Mouse (Mus musculus) neural tube, embryonic 15.5 days (tissue): Measurements from ENCODE around the gene Pde2a. TPM values are rescaled to one million over a fixed set of nuclear protein-coding genes. Genes with fewer than 3 reads are reported as not detected.
A peak's percentile ranks its signal among the peaks of the same experiment; 100 is the strongest.

ENCODE experiments used
- ATAC-seq: fragments of 200-750 bp; cut with Nextera tagmentation; 2 replicates; pipeline ENCODE4 v1.8.0; 2017; ENCODE audit warnings: mild to moderate bottlenecking, moderate TSS enrichment, moderate library complexity; ENCODE audit not compliant: low FRiP score
- H3K27ac ChIP-seq: fragments of 300-500 bp; sonication (generic); replicated peaks from 2 replicates; pipeline ENCODE4 v1.5.1; 2015; ENCODE audit warnings: mild to moderate bottlenecking, inconsistent platforms
- H3K27me3 ChIP-seq: fragments of 300-500 bp; sonication (generic); replicated peaks from 2 replicates; pipeline ENCODE4 v1.6.1; 2015; ENCODE audit warnings: inconsistent platforms
- H3K36me3 ChIP-seq: fragments of 300-500 bp; sonication (generic); 2 replicates; pipeline ENCODE4 v1.6.1; 2015; ENCODE audit warnings: inconsistent platforms
- H3K4me1 ChIP-seq: fragments of 300-500 bp; sonication (generic); 2 replicates; pipeline ENCODE4 v1.6.1; 2015; ENCODE audit warnings: inconsistent platforms
- H3K4me2 ChIP-seq: fragments of 300-500 bp; sonication (generic); 2 replicates; pipeline ENCODE4 v1.6.1; 2015; ENCODE audit warnings: inconsistent platforms, mild to moderate bottlenecking, moderate library complexity
- H3K4me3 ChIP-seq: fragments of 300-500 bp; sonication (generic); replicated peaks from 2 replicates; pipeline ENCODE4 v1.5.1; 2015; ENCODE audit warnings: mild to moderate bottlenecking, inconsistent platforms
- H3K9ac ChIP-seq: fragments of 300-500 bp; sonication (generic); replicated peaks from 2 replicates; pipeline ENCODE4 v1.6.1; 2015; ENCODE audit warnings: mild to moderate bottlenecking, inconsistent platforms
- H3K9me3 ChIP-seq: fragments of 300-500 bp; sonication (generic); replicated peaks from 2 replicates; pipeline ENCODE4 v1.6.1; 2016; ENCODE audit warnings: inconsistent platforms
- WGBS: fragments of 180-500 bp; shearing (Covaris S2); methylation state at CpG from one replicate; pipeline ENCODE4 v1.1.7; 2015; ENCODE audit warnings: mixed read lengths; 5-methylcytosine and 5-hydroxymethylcytosine counted together
- polyA plus RNA-seq: library from polyadenylated mRNA; unstranded; fragments of >200 nt; fragmentation: Nextera tagmentation; extraction: Ambion mirVana; gene quantifications from 2 replicates; pipeline ENCODE4 v1.2.1, GENCODE M21; 2015

The Pde2a gene
- 27.9 and 28.5 TPM in 2 replicates for polyA plus RNA-seq

GRCm38 (mm10) chr7:101421529-101421928 lies at the start of gene Pde2a:
Gene Pde2a, plus strand, starts transcription at chr7:101421691.
- Histone ChIP-seq H3K9ac (peak within 1 kb of the TSS; percentile 17; the same call in 1 of the 2 replicates), H3K36me3 (no peaks in the 10 kb centered on the region), H3K9me3 (no peaks in the 10 kb centered on the region), H3K27me3 (peaks cover 36% of the 10 kb centered on the region), H3K27ac (0 out of 2 replicates have a peak within 1 kb of the TSS, but pooled peaks have one; percentile 7), H3K4me3 (peak within 1 kb of the TSS; percentile 34), H3K4me1 (peaks cover 38% of the 10 kb centered on the region), H3K4me2 (peak within 1 kb of the TSS; percentile 55)
- 8% methylated on average over 6 of the region's 6 CpGs for WGBS
- ATAC-seq, result peak; percentile 79

GRCm38 (mm10) chr7:101373082-101373481 lies 48.4 kb upstream of the Pde2a start:
- no peaks in the 10 kb centered on the region for H3K9me3 ChIP-seq
- H3K36me3 ChIP-seq, result no peaks in the 10 kb centered on the region
- H3K27me3 ChIP-seq, result no peaks in the 10 kb centered on the region
- peaks cover 22% of the 10 kb centered on the region for H3K4me1 ChIP-seq
- no peak for ATAC-seq
- no peak overlapping the region for H3K9ac ChIP-seq
- WGBS, result 90% methylated on average over 25 of the region's 26 CpGs
- no peak overlapping the region for H3K27ac ChIP-seq
- H3K4me2 ChIP-seq, result no peak overlapping the region
- H3K4me3 ChIP-seq, result no peak overlapping the region

- ATAC-seq, result peak; percentile 53; the same call in 1 of the 2 replicates
- Histone ChIP-seq H3K36me3 (no peaks in the 10 kb centered on the region), H3K4me2 (no peak overlapping the region), H3K9ac (no peak overlapping the region), H3K27ac (no peak overlapping the region), H3K27me3 (no peaks in the 10 kb centered on the region), H3K9me3 (no peaks in the 10 kb centered on the region), H3K4me1 (peaks cover 19% of the 10 kb centered on the region), H3K4me3 (no peak overlapping the region)
Measured at GRCm38 (mm10) chr7:101374155-101374554, 47.3 kb upstream of the Pde2a start.

- 41% methylated on average over 10 of the region's 10 CpGs for WGBS
- Histone ChIP-seq H3K27me3 (no peaks in the 10 kb centered on the region), H3K4me2 (no peak overlapping the region), H3K36me3 (no peaks in the 10 kb centered on the region), H3K9me3 (no peaks in the 10 kb centered on the region), H3K4me3 (no peak overlapping the region), H3K4me1 (peaks cover 19% of the 10 kb centered on the region), H3K9ac (no peak overlapping the region), H3K27ac (no peak overlapping the region; the same call in 1 of the 2 replicates)
- ATAC-seq, result peak; percentile 51
Measured at GRCm38 (mm10) chr7:101376701-101377340, 44.7 kb upstream of the Pde2a start.

GRCm38 (mm10) chr7:101377741-101378262 lies 43.7 kb upstream of the Pde2a start:
- Histone ChIP-seq H3K27ac (no peak overlapping the region), H3K4me2 (peak overlapping the region; percentile 25), H3K4me3 (no peak overlapping the region), H3K9me3 (no peaks in the 10 kb centered on the region), H3K4me1 (peaks cover 23% of the 10 kb centered on the region), H3K27me3 (no peaks in the 10 kb centered on the region), H3K36me3 (no peaks in the 10 kb centered on the region), H3K9ac (no peak overlapping the region)
- ATAC-seq, result peak; percentile 29; the same call in 1 of the 2 replicates
- 33% methylated on average over 7 of the region's 7 CpGs for WGBS

GRCm38 (mm10) chr7:101378285-101378684 lies 43.2 kb upstream of the Pde2a start:
- ATAC-seq, result no peak
- no peak overlapping the region for H3K27ac ChIP-seq
- WGBS, result 67% methylated on average over 3 of the region's 3 CpGs
- H3K9me3 ChIP-seq, result no peaks in the 10 kb centered on the region
- H3K27me3 ChIP-seq, result no peaks in the 10 kb centered on the region
- peaks cover 23% of the 10 kb centered on the region for H3K4me1 ChIP-seq
- H3K4me3 ChIP-seq, result no peak overlapping the region
- no peaks in the 10 kb centered on the region for H3K36me3 ChIP-seq
- H3K9ac ChIP-seq, result no peak overlapping the region
- peak overlapping the region; percentile 25; the same call in 1 of the 2 replicates for H3K4me2 ChIP-seq

- Histone ChIP-seq H3K4me3 (no peak overlapping the region), H3K9me3 (no peaks in the 10 kb centered on the region), H3K9ac (no peak overlapping the region), H3K4me2 (0 out of 2 replicates have a peak overlapping the region, but pooled peaks have one; percentile 25), H3K4me1 (peaks cover 21% of the 10 kb centered on the region), H3K36me3 (no peaks in the 10 kb centered on the region), H3K27me3 (no peaks in the 10 kb centered on the region), H3K27ac (no peak overlapping the region)
- WGBS, result 61% methylated on average over 5 of the region's 5 CpGs
- no peak for ATAC-seq
Measured at GRCm38 (mm10) chr7:101378796-101379465, 42.6 kb upstream of the Pde2a start.

- H3K4me3 ChIP-seq, result no peak overlapping the region
- WGBS, result 70% methylated on average over 2 of the region's 2 CpGs
- ATAC-seq, result no peak
Measured at GRCm38 (mm10) chr7:101379732-101380131, 41.8 kb upstream of the Pde2a start.

GRCm38 (mm10) chr7:101381512-101381911 lies 40.0 kb upstream of the Pde2a start:
- Histone ChIP-seq H3K27ac (no peak overlapping the region), H3K9me3 (no peaks in the 10 kb centered on the region), H3K27me3 (no peaks in the 10 kb centered on the region), H3K4me1 (peaks cover 19% of the 10 kb centered on the region), H3K36me3 (no peaks in the 10 kb centered on the region), H3K4me2 (no peak overlapping the region), H3K4me3 (no peak overlapping the region), H3K9ac (no peak overlapping the region)
- WGBS, result 85% methylated on average over 6 of the region's 6 CpGs
- ATAC-seq, result no peak

More at GRCm38 (mm10) chr7:101379732-101380131, 41.8 kb upstream of the Pde2a start:
- Histone ChIP-seq H3K9me3 (no peaks in the 10 kb centered on the region), H3K36me3 (no peaks in the 10 kb centered on the region), H3K4me2 (no peak overlapping the region), H3K27me3 (no peaks in the 10 kb centered on the region), H3K27ac (no peak overlapping the region), H3K4me1 (peaks cover 20% of the 10 kb centered on the region), H3K9ac (no peak overlapping the region)

GRCm38 (mm10) chr7:101382378-101382777 lies 39.1 kb upstream of the Pde2a start:
- no peaks in the 10 kb centered on the region for H3K27me3 ChIP-seq
- H3K9me3 ChIP-seq, result no peaks in the 10 kb centered on the region
- H3K9ac ChIP-seq, result no peak overlapping the region
- no peak for ATAC-seq
- H3K4me3 ChIP-seq, result no peak overlapping the region
- peaks cover 10% of the 10 kb centered on the region for H3K4me1 ChIP-seq
- WGBS, result 57% methylated on average over 8 of the region's 8 CpGs
- H3K36me3 ChIP-seq, result no peaks in the 10 kb centered on the region
- H3K27ac ChIP-seq, result no peak overlapping the region
- no peak overlapping the region for H3K4me2 ChIP-seq

GRCm38 (mm10) chr7:101383756-101384155 lies 37.7 kb upstream of the Pde2a start:
- WGBS, result 75% methylated on average over 3 of the region's 3 CpGs
- peaks cover 4% of the 10 kb centered on the region; the same call in 1 of the 2 replicates for H3K4me1 ChIP-seq
- no peak overlapping the region for H3K4me2 ChIP-seq
- H3K9me3 ChIP-seq, result no peaks in the 10 kb centered on the region
- H3K27me3 ChIP-seq, result no peaks in the 10 kb centered on the region
- no peaks in the 10 kb centered on the region for H3K36me3 ChIP-seq
- H3K27ac ChIP-seq, result no peak overlapping the region
- H3K4me3 ChIP-seq, result no peak overlapping the region
- no peak for ATAC-seq
- no peak overlapping the region for H3K9ac ChIP-seq

GRCm38 (mm10) chr7:101384931-101385330 lies 36.6 kb upstream of the Pde2a start:
- no peak for ATAC-seq
- H3K9ac ChIP-seq, result no peak overlapping the region
- no peak overlapping the region for H3K4me2 ChIP-seq
- peaks cover 4% of the 10 kb centered on the region; the same call in 1 of the 2 replicates for H3K4me1 ChIP-seq
- no peak overlapping the region for H3K27ac ChIP-seq
- H3K27me3 ChIP-seq, result no peaks in the 10 kb centered on the region
- no peaks in the 10 kb centered on the region for H3K9me3 ChIP-seq
- no peaks in the 10 kb centered on the region for H3K36me3 ChIP-seq
- no peak overlapping the region for H3K4me3 ChIP-seq
- WGBS, result 72% methylated on average over 10 of the region's 10 CpGs
